ENCODE assay signal across 8 mouse cellular contexts in genomic region chr13:31808804-31809420, GRCm38 (mm10). TPM values are rescaled to one million over a fixed set of nuclear protein-coding genes. Genes with fewer than 3 reads are reported as not detected.
DNase-seq lines count a peak whose midpoint lies in the region; ATAC-seq and TF ChIP-seq lines count a peak whose summit lies in the region.

No protein-coding gene starts in this region.

- 10% methylated on average over 16 of the region's 16 CpGs for WGBS in kidney, postnatal 0 days
- whole genome bisulfite sequencing in embryonic facial prominence, embryonic 11.5 days: 2% methylated on average over 16 of the region's 16 CpGs
- WGBS in hindbrain, embryonic 16.5 days: 6% methylated on average over 16 of the region's 16 CpGs
- 5% methylated on average over 16 of the region's 16 CpGs for WGBS in midbrain, embryonic 16.5 days

- H3K9me3 ChIP-seq in kidney, postnatal 0 days (replicated peaks; ENCODE audit: low read length): no peaks in the 10 kb centered on the region
- no peaks in the 10 kb centered on the region for H3K9me3 ChIP-seq in embryonic facial prominence, embryonic 11.5 days (replicated peaks; ENCODE audit: control insufficient read depth, low read length)
- H3K9me3 ChIP-seq in hindbrain, embryonic 16.5 days (ENCODE audit: control insufficient read depth, low read length): no peaks in the 10 kb centered on the region
- H3K9me3 ChIP-seq in midbrain, embryonic 16.5 days (replicated peaks; ENCODE audit: control insufficient read depth, low read length, poor library complexity, severe bottlenecking): no peaks in the 10 kb centered on the region

- peaks cover 11% of the 10 kb centered on the region; the same call in 1 of the 2 replicates for H3K4me1 ChIP-seq in kidney, postnatal 0 days (replicated peaks; ENCODE audit: insufficient read depth, low read length)
- peaks cover 2% of the 10 kb centered on the region; the same call in 1 of the 2 replicates for H3K4me1 ChIP-seq in embryonic facial prominence, embryonic 11.5 days (ENCODE audit: control insufficient read depth, insufficient read depth, low read length)
- H3K4me1 ChIP-seq in hindbrain, embryonic 16.5 days (ENCODE audit: control insufficient read depth, insufficient read depth, low read depth, low read length): peaks cover 30% of the 10 kb centered on the region
- peaks cover 25% of the 10 kb centered on the region for H3K4me1 ChIP-seq in midbrain, embryonic 16.5 days (ENCODE audit: control insufficient read depth, insufficient read depth, low read length)

- no peak for ATAC-seq in kidney, postnatal 0 days (replicated peaks; ENCODE audit: low FRiP score, low read depth)
- ATAC-seq in embryonic facial prominence, embryonic 11.5 days (replicated peaks; ENCODE audit: insufficient number of reproducible peaks, low FRiP score, low TSS enrichment, low read depth): no peak
- no peak for ATAC-seq in hindbrain, embryonic 16.5 days
- no peak for ATAC-seq in midbrain, embryonic 16.5 days

- H3K4me3 ChIP-seq in kidney, postnatal 0 days (replicated peaks; ENCODE audit: low read depth, low read length): peak overlapping the region; percentile 87
- peak overlapping the region; percentile 62 for H3K4me3 ChIP-seq in embryonic facial prominence, embryonic 11.5 days (ENCODE audit: low read depth, low read length)
- peak overlapping the region; percentile 48 for H3K4me3 ChIP-seq in hindbrain, embryonic 16.5 days (ENCODE audit: low read length)
- H3K4me3 ChIP-seq in midbrain, embryonic 16.5 days (ENCODE audit: low read depth, low read length): peak overlapping the region; percentile 39

- H3K36me3 ChIP-seq in kidney, postnatal 0 days (ENCODE audit: insufficient read depth, low read length): no peaks in the 10 kb centered on the region
- no peaks in the 10 kb centered on the region; the same call in 1 of the 2 replicates for H3K36me3 ChIP-seq in embryonic facial prominence, embryonic 11.5 days (replicated peaks; ENCODE audit: control insufficient read depth, insufficient read depth, low read depth, low read length)
- H3K36me3 ChIP-seq in hindbrain, embryonic 16.5 days (ENCODE audit: control insufficient read depth, insufficient read depth, low read length): no peaks in the 10 kb centered on the region
- no peaks in the 10 kb centered on the region for H3K36me3 ChIP-seq in midbrain, embryonic 16.5 days (ENCODE audit: control insufficient read depth, insufficient read depth, low read length)

- H3K4me2 ChIP-seq in kidney, postnatal 0 days (ENCODE audit: low read length): peak overlapping the region; percentile 85
- H3K4me2 ChIP-seq in embryonic facial prominence, embryonic 11.5 days (ENCODE audit: low read depth, low read length): peak overlapping the region; percentile 89
- no peak overlapping the region for H3K4me2 ChIP-seq in hindbrain, embryonic 16.5 days (ENCODE audit: low read length)
- H3K4me2 ChIP-seq in midbrain, embryonic 16.5 days (ENCODE audit: low read length): no peak overlapping the region

- intact Hi-C loops in left cerebral cortex, postnatal 10 days (cut with DNase I): loop anchor here (10.0 kb wide), 1 partner anchor 184 kb away; the partner anchor contains the start of gene Foxf2

- no peak for TF ChIP-seq CTCF in kidney, postnatal 0 days (IDR thresholded peaks at IDR 0.05; ENCODE audit: low read depth)

- peak overlapping the region; percentile 93 for H3K9ac ChIP-seq in kidney, postnatal 0 days (ENCODE audit: low read depth, low read length)
- peak overlapping the region; percentile 81 for H3K9ac ChIP-seq in embryonic facial prominence, embryonic 11.5 days (replicated peaks; ENCODE audit: low read length)
- H3K9ac ChIP-seq in hindbrain, embryonic 16.5 days (ENCODE audit: low read depth, low read length): peak overlapping the region; percentile 65; the same call in 1 of the 2 replicates
- H3K9ac ChIP-seq in midbrain, embryonic 16.5 days (ENCODE audit: low read depth, low read length): no peak overlapping the region

- no peak for DNase-seq in kidney, postnatal 0 days (ENCODE audit: low spot score)
- DNase-seq in kidney, postnatal 10 days: no peak
- peak; percentile 31 for DNase-seq in embryonic facial prominence, embryonic 11.5 days (ENCODE audit: low spot score)
- DNase-seq in right cerebral cortex, adult 2 months (ENCODE audit: low spot score in 2 of 2): no peak
- DNase-seq in thymus, postnatal 14 days: no peak
- no peak for DNase-seq in left cerebral cortex, postnatal 10 days (ENCODE audit: extremely low spot score in 1 of 2, low spot score in 2 of 2)

- H3K27ac ChIP-seq in kidney, postnatal 0 days: peak overlapping the region; percentile 97
- peak overlapping the region; percentile 97 for H3K27ac ChIP-seq in embryonic facial prominence, embryonic 11.5 days (replicated peaks; ENCODE audit: low read depth, low read length)
- H3K27ac ChIP-seq in hindbrain, embryonic 16.5 days (ENCODE audit: low read depth, low read length): no peak overlapping the region; the same call in 1 of the 2 replicates
- H3K27ac ChIP-seq in midbrain, embryonic 16.5 days (ENCODE audit: low read length): no peak overlapping the region

- no peaks in the 10 kb centered on the region for H3K27me3 ChIP-seq in kidney, postnatal 0 days (ENCODE audit: insufficient read depth, low read length)
- H3K27me3 ChIP-seq in embryonic facial prominence, embryonic 11.5 days (ENCODE audit: control insufficient read depth, insufficient read depth, low read length): peaks cover 28% of the 10 kb centered on the region
- peaks cover 48% of the 10 kb centered on the region for H3K27me3 ChIP-seq in hindbrain, embryonic 16.5 days (replicated peaks; ENCODE audit: control insufficient read depth, insufficient read depth, low read length)
- peaks cover 51% of the 10 kb centered on the region for H3K27me3 ChIP-seq in midbrain, embryonic 16.5 days (ENCODE audit: control insufficient read depth, insufficient read depth, low read depth, low read length)

RNA-seq across cellular contexts. Expression of gene Foxc1, which starts 2.5 kb away (rescaled TPM):
- polyA plus RNA-seq in kidney, postnatal 0 days (2015; fragmentation: Nextera tagmentation; extraction: Ambion mirVana): 5.7 and 7.6 TPM in 2 replicates
- 9.3 and 10.6 TPM in 2 replicates for polyA plus RNA-seq in embryonic facial prominence, embryonic 11.5 days (2014; fragmentation: Nextera tagmentation; extraction: Ambion mirVana)
- 0.63 and 0.84 TPM in 2 replicates for polyA plus RNA-seq in hindbrain, embryonic 16.5 days (2015; fragmentation: Nextera tagmentation; extraction: Ambion mirVana)
- 0.44 and 0.81 TPM in 2 replicates for polyA plus RNA-seq in midbrain, embryonic 16.5 days (2015; fragmentation: Nextera tagmentation; extraction: Ambion mirVana)
- total RNA-seq in left cerebral cortex, postnatal 10 days (2021): 1 to 10 TPM; 5.5 to 6.7 TPM

Comparison
In these comparisons a context has a peak if more than half of its experiments do, and no peak if none do; other contexts are left out.
1. H3K27ac ChIP-seq: peak in kidney, postnatal 0 days (single experiment) and embryonic facial prominence, embryonic 11.5 days (single experiment); none in hindbrain, embryonic 16.5 days (single experiment) and midbrain, embryonic 16.5 days (single experiment).
2. H3K4me2 ChIP-seq: peak in kidney, postnatal 0 days (single experiment) and embryonic facial prominence, embryonic 11.5 days (single experiment); none in hindbrain, embryonic 16.5 days (single experiment) and midbrain, embryonic 16.5 days (single experiment).
3. Peak in every context shown above with its lines, with median percentiles within 50 percentile points of each other: H3K4me3 ChIP-seq.